8 mouse cellular contexts compared by ENCODE assay signal in the genomic region with DNA sequence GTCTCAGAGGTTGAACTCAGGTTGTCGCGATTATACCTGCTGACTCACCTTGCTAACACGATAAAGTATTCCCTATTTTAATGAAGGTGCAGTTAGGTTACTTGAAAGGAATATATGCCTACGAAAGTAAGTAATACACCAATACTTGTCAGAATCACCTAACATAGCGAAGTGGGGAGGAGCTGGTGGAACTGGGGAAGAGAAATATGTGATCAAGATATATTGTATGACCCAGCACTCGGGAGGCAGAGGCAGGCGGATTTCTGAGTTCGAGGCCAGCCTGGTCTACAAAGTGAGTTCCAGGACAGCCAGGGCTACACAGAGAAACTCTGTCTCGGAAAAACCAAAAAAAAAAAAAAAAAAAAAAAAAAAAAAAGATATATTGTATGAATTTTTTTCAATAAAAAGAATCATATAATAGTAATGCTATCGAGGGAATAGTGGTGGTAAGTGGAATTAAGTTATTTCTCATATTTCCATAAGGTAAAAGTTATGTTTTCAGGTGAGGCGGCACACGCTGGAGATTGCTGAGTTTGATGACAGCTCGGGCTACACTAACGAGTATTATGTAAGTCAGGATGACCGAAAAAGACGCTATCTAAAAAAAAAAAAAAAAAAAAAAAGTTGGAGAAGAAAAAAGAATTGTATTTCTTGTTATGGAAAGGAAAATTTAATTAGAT. TPM values are rescaled to one million over a fixed set of nuclear protein-coding genes. Genes with fewer than 3 reads are reported as not detected.
DNase-seq lines count a peak whose midpoint lies in the region; ATAC-seq and TF ChIP-seq lines count a peak whose summit lies in the region.

No protein-coding gene starts in this region.

- ATAC-seq in heart, embryonic 12.5 days (ENCODE audit: insufficient number of reproducible peaks, low FRiP score): peak; percentile 20
- ATAC-seq in forebrain, embryonic 15.5 days (replicated peaks): peak; percentile 39
- ATAC-seq in liver, postnatal 0 days: peak; percentile 2; the same call in 1 of the 2 replicates

- H3K27ac ChIP-seq in heart, embryonic 12.5 days (ENCODE audit: poor library complexity, severe bottlenecking): no peak overlapping the region
- H3K27ac ChIP-seq in forebrain, embryonic 15.5 days (replicated peaks): no peak overlapping the region
- no peak overlapping the region for H3K27ac ChIP-seq in liver, postnatal 0 days (ENCODE audit: low read depth)

- H3K36me3 ChIP-seq in heart, embryonic 12.5 days: peaks cover 24% of the 10 kb centered on the region
- peaks cover 22% of the 10 kb centered on the region for H3K36me3 ChIP-seq in forebrain, embryonic 15.5 days
- H3K36me3 ChIP-seq in liver, postnatal 0 days (replicated peaks; ENCODE audit: insufficient read depth, low read length): peaks cover 6% of the 10 kb centered on the region

- H3K4me1 ChIP-seq in heart, embryonic 12.5 days (replicated peaks): peaks cover 7% of the 10 kb centered on the region; the same call in 1 of the 2 replicates
- peaks cover 15% of the 10 kb centered on the region for H3K4me1 ChIP-seq in forebrain, embryonic 15.5 days
- H3K4me1 ChIP-seq in liver, postnatal 0 days (ENCODE audit: insufficient read depth): 0 out of 2 replicates have a peak, but pooled peaks cover 9% of the 10 kb centered on the region

- no peak for DNase-seq in heart, adult 9 months (ENCODE audit: low spot score in 2 of 2)
- DNase-seq in NIH3T3 (ENCODE audit: low read depth): peak; percentile 45
- DNase-seq in liver, postnatal 0 days: no peak
- DNase-seq in gastrocnemius, postnatal 4 days (ENCODE audit: low spot score in 2 of 2): no peak
- DNase-seq in layer of hippocampus, adult 9-11 months: no peak
- DNase-seq in retina, postnatal 1 day: no peak

- H3K4me2 ChIP-seq in heart, embryonic 12.5 days: peak overlapping the region; percentile 43; the same call in 1 of the 2 replicates
- peak overlapping the region; percentile 30 for H3K4me2 ChIP-seq in forebrain, embryonic 15.5 days (replicated peaks)
- H3K4me2 ChIP-seq in liver, postnatal 0 days (ENCODE audit: low read depth, low read length): peak overlapping the region; percentile 62

- H3K27me3 ChIP-seq in heart, embryonic 12.5 days (replicated peaks): no peaks in the 10 kb centered on the region
- H3K27me3 ChIP-seq in forebrain, embryonic 15.5 days: no peaks in the 10 kb centered on the region
- H3K27me3 ChIP-seq in liver, postnatal 0 days (ENCODE audit: insufficient read depth, low read length): no peaks in the 10 kb centered on the region

- H3K4me3 ChIP-seq in heart, embryonic 12.5 days: peak overlapping the region; percentile 32
- peak overlapping the region; percentile 98 for H3K4me3 ChIP-seq in forebrain, embryonic 15.5 days
- peak overlapping the region; percentile 47 for H3K4me3 ChIP-seq in liver, postnatal 0 days (ENCODE audit: low read depth, low read length)

- 39% methylated on average over 16 of the region's 16 CpGs for WGBS in heart, embryonic 12.5 days
- 42% methylated on average over 16 of the region's 16 CpGs for WGBS in forebrain, embryonic 15.5 days
- 37% methylated on average over 15 of the region's 16 CpGs for WGBS in liver, postnatal 0 days (ENCODE audit: insufficient replicate concordance)

- no peak overlapping the region for H3K9ac ChIP-seq in heart, embryonic 12.5 days
- H3K9ac ChIP-seq in forebrain, embryonic 15.5 days (replicated peaks): no peak overlapping the region
- no peak overlapping the region for H3K9ac ChIP-seq in liver, postnatal 0 days (replicated peaks)

- H3K9me3 ChIP-seq in heart, embryonic 12.5 days (replicated peaks): no peaks in the 10 kb centered on the region
- H3K9me3 ChIP-seq in forebrain, embryonic 15.5 days: no peaks in the 10 kb centered on the region
- no peaks in the 10 kb centered on the region for H3K9me3 ChIP-seq in liver, postnatal 0 days (ENCODE audit: low read length)

- TF ChIP-seq CTCF in liver, postnatal 0 days (IDR thresholded peaks at IDR 0.05; ENCODE audit: low read depth): no peak

- no peak for TF ChIP-seq EP300 in liver, postnatal 0 days (IDR thresholded peaks at IDR 0.05; ENCODE audit: low read depth)

RNA-seq across cellular contexts. Expression of a gene that starts 0.6 kb away (rescaled TPM):
- 135 and 137 TPM in 2 replicates for polyA plus RNA-seq in heart, embryonic 12.5 days (2016; fragmentation: Nextera tagmentation; extraction: Ambion mirVana)
- 333 and 340 TPM in 2 replicates for polyA plus RNA-seq in forebrain, embryonic 15.5 days (2015; fragmentation: Nextera tagmentation; extraction: Ambion mirVana)
- polyA plus RNA-seq in liver, postnatal 0 days (2015; fragmentation: Nextera tagmentation; extraction: Ambion mirVana): 23.1 and 27.6 TPM in 2 replicates
- total RNA-seq in gastrocnemius, postnatal 4 days (2021): 10 to 100 TPM; 72.3 to 75.4 TPM

RNA-seq across cellular contexts. Expression of a gene that starts 9.6 kb away (rescaled TPM):
- polyA plus RNA-seq in heart, embryonic 12.5 days (2016; fragmentation: Nextera tagmentation; extraction: Ambion mirVana): 8.2 and 8.9 TPM in 2 replicates
- 1.6 TPM in 2 replicates for polyA plus RNA-seq in forebrain, embryonic 15.5 days (2015; fragmentation: Nextera tagmentation; extraction: Ambion mirVana)
- polyA plus RNA-seq in liver, postnatal 0 days (2015; fragmentation: Nextera tagmentation; extraction: Ambion mirVana): 5.9 and 6.2 TPM in 2 replicates
- total RNA-seq in gastrocnemius, postnatal 4 days (2021): 10 to 100 TPM; 25.9 to 26.4 TPM

RNA-seq across cellular contexts. Expression of a gene that starts 15.5 kb away (rescaled TPM):
- polyA plus RNA-seq in heart, embryonic 12.5 days (2016; fragmentation: Nextera tagmentation; extraction: Ambion mirVana): 72.9 and 75.3 TPM in 2 replicates
- 76.1 and 81.8 TPM in 2 replicates for polyA plus RNA-seq in forebrain, embryonic 15.5 days (2015; fragmentation: Nextera tagmentation; extraction: Ambion mirVana)
- polyA plus RNA-seq in liver, postnatal 0 days (2015; fragmentation: Nextera tagmentation; extraction: Ambion mirVana): 23.6 and 24.2 TPM in 2 replicates
- 10 to 100 TPM; 71.3 to 74.7 TPM for total RNA-seq in gastrocnemius, postnatal 4 days (2021)

RNA-seq across cellular contexts. Expression of a gene that starts 34.0 kb away (rescaled TPM):
- polyA plus RNA-seq in heart, embryonic 12.5 days (2016; fragmentation: Nextera tagmentation; extraction: Ambion mirVana): 113 and 114 TPM in 2 replicates
- polyA plus RNA-seq in forebrain, embryonic 15.5 days (2015; fragmentation: Nextera tagmentation; extraction: Ambion mirVana): 219 and 224 TPM in 2 replicates
- polyA plus RNA-seq in liver, postnatal 0 days (2015; fragmentation: Nextera tagmentation; extraction: Ambion mirVana): 39.9 and 42.9 TPM in 2 replicates
- 100 to 1,000 TPM; 110 to 118 TPM for total RNA-seq in gastrocnemius, postnatal 4 days (2021)

RNA-seq across cellular contexts. Expression of a gene that starts 38.9 kb away (rescaled TPM):
- polyA plus RNA-seq in heart, embryonic 12.5 days (2016; fragmentation: Nextera tagmentation; extraction: Ambion mirVana): 145 and 148 TPM in 2 replicates
- 9.0 and 11.4 TPM in 2 replicates for polyA plus RNA-seq in forebrain, embryonic 15.5 days (2015; fragmentation: Nextera tagmentation; extraction: Ambion mirVana)
- polyA plus RNA-seq in liver, postnatal 0 days (2015; fragmentation: Nextera tagmentation; extraction: Ambion mirVana): 116 and 118 TPM in 2 replicates
- 10 to 100 TPM; 27.3 to 31.2 TPM for total RNA-seq in gastrocnemius, postnatal 4 days (2021)

Comparison
In these comparisons a context has a peak if more than half of its experiments do, and no peak if none do; other contexts are left out.
1. H3K4me3 ChIP-seq: peak in every context shown above with its lines; median percentile 98 in forebrain, embryonic 15.5 days; 47 in liver, postnatal 0 days; 32 in heart, embryonic 12.5 days.